Mouse (Mus musculus) sigmoid colon, adult 10 weeks (tissue): ENCODE measurements around the gene Cldn34a. TPM values are rescaled to one million over a fixed set of nuclear protein-coding genes. Genes with fewer than 3 reads are reported as not detected.

Source experiments
- polyA plus RNA-seq: library from polyadenylated mRNA; stranded (reverse); fragments of 350-450 nt; fragmentation: Illumina TruSeq; extraction: RNeasy Lipid Tissue Mini Kit (QIAGEN cat#74804); gene quantifications from one replicate; pipeline ENCODE4 v1.2.3, GENCODE M21; 2014; ENCODE audit warnings: low read depth, low replicate concordance

Cldn34a gene
- not detected for polyA plus RNA-seq

GRCm38 (mm10) chrX:152563034-152563433, at the start of gene Cldn34a:
TSS of gene Cldn34a (plus strand) at chrX:152563334.

Other genes with a start within 250 kb of the Cldn34a start
- 22.6 TPM for gene Kantr, start 235.8 kb upstream of the Cldn34a start, polyA plus RNA-seq
- gene Tspyl2, start 220.9 kb upstream of the Cldn34a start, polyA plus RNA-seq = 14.0 TPM
- gene Gpr173, start 194.6 kb upstream of the Cldn34a start, polyA plus RNA-seq = 1.4 TPM
- gene Shroom2, start 206.1 kb downstream of the Cldn34a start, polyA plus RNA-seq = 25.4 TPM
- not detected for gene Gpr143, start 218.6 kb downstream of the Cldn34a start, polyA plus RNA-seq